Mouse (Mus musculus) mouse embryonic stem cell (cell line): ENCODE measurements around the gene Farp1.

ENCODE experiments used
- in situ Hi-C, 2 experiments: fragments of 300-500 bp; cut with MboI; formaldehyde crosslinking; loops; 1 replicate in 1 of 2; 3 replicates in 1 of 2; pipeline ENCODE4 v1.14.3; 2019 to 2020; ENCODE audit warnings: low sequenced_read_pairs in 2 of 2, low pct_unique_long_range_greater_than_20kb in 1 of 2, mixed read lengths in 1 of 2; ENCODE audit not compliant: unreplicated experiment in 1 of 2

Gene Farp1

DNA sequence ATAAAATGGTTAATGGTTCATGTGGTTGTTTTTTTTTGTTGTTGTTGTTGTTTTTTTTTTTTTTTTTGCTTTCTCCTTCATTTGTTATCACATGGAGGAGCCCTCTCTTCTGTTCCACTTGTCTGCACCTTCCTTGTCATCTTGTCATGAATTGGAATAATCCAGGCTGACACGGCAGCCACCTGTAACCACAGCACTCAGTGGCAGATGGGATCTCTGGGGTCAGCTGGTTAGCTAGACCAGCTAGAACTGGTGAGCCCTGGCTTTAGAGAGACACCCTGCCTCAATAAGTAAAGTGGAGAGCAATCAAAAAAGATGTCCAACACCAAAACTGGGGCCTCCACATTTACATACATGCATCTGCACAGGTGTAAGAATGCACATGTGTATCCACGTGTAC is 127.8 kb downstream of the Farp1 start:
- in situ Hi-C loops, result no loop called here

DNA sequence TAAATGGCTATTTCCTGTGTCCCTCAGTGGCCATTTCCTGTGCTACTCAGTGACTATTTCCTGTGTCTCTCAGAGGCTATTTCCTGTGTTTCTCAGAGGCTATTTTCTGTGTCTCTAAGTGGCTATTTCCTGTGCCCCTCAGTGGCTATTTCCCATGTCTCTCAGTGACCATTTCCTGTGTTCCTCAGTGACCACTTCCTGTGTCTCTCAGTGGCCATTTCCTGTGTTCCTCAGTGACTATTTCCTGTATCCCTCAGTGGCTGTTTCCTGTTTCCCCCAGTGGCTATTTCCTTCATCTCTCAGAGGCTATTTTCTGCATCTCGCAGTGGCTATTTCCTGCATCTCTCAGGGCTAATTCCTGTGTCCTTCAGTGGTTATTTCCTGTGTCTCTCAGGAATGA is 129.9 kb downstream of the Farp1 start:
- in situ Hi-C loops, result no loop called here

DNA sequence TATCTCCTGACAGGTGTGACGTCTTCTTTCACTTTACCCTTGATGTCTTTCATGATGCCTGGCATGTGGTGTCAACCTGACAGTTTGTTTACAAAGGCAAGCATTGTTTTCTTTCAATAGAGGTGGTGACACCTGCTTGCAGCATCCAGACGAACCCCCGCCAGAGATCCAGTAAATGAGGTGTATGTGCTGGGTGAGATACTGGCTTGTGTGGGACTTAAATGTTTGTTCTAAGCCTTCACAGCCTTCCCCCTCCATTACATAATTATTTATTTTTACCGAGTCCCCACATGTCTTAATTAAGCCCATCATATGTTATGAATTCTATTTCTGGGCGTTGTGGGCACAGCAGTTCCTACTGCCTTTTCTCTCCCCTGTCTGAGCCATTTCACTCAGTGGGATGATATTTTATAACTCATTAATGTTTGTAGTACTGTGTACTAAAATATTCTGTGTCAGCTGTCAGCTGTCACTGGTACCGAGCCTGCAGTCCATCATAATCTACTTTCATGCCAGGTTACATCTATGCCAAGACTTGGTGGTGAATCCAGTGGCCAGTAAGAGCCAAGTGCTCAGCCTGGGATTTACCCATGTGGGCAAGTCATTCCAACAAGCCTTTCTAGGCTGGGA is 130.5 kb downstream of the Farp1 start:
- in situ Hi-C loops, result no loop called here

DNA sequence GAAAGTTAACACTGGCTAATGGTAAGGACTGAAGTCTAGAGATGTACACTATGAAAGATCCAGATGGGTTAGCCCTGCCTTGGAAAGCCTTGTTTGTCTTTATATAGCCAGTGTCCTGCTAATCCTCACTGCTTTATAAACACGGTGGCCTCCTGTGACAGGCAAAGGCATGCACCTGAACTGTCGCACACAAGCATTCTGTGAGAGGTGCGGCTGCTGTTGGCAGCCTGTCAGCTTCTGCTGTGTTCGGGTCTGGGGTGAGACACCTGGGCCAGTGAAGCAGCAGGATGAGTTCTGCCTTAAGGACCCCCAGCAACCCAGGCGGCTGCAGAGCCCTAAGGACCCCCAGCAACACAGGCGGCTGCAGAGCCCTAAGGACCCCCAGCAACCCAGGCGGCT is 131.0 kb downstream of the Farp1 start:
- in situ Hi-C loops, result no loop called here

DNA sequence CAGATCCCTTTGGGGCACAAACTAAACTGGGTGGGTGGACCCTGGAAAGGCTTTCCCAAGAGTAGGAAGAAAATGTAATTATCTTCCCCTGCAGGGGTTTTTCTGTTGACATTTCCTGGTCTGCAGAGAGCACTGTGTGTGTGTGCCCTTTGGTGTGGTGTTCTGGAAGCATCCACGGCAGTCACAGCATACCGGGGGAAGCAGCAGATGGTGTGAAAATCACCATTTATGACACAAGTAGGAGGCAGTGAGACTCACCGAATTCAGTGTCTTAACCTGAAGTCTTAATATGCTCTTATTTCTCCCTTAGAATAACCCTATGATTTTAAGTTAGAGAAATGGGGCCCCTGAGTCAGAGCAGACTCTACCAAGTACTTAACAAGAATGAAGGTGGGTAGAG is 133.7 kb downstream of the Farp1 start:
- in situ Hi-C loops, result no loop called here

DNA sequence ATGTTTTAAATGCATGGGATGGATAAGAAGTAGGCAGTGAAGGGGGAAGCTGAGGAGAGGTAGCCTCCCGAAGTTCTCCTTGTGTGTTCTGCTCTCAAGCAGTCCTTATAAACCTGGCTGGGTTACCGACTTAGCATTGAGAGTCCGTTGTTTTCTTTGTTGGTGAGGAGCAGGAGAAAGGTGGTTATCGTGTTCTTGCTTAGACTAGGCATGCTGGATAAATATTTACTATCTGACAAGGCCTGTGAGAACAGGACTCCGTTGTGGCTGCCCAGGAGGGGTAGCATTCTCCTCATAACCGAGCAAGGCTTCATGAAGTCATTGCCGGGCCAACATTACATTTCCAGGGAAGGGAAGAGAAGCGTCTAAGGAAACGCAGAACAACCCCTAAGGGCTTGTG is 135.3 kb downstream of the Farp1 start:
- in situ Hi-C loops, result no loop called here

DNA sequence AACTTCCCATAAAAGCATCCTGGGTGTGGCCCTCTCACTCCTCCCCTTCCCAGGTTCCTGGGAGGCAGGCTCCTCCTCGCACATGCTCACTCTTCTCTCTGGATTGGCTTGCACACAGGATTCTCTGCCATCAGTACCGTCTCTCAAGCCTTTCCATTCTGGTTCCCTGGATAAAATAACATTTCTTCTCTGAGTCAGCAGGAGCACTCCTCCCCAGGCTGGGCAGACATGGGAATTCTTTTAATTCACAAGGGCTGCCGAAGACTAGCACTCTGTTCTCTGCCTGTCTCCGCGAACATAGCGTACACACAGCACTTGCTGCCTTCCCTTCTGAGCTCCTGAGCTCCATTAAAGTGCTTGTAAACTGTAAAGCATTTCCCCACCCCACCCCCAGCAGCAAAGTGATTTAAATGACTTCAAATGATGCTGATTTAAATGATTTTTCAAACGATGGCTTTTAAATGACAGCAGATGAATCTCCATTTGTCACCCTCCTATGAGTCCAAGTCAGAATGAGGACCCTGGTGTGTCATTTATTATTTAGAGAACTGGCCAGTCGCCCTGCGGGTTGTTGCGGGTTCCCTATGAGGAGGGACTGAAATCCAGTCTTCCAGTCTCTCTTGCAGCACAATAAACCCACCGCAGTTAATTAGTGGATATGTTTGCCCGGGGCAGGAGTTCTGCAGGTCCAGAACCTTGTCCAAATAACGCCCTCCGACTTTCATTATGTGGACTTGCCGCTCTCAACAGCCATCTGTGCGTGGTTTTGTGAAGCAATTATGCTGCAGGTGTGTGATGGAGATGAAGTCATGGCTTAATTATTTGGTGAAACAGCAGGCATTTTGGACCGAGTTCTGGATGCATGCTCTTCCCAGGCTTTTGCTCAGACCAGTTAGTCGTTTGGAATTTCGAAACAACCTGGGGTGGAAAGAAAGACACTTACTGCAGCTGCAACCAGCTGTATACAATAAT is 137.4 kb downstream of the Farp1 start:
- in situ Hi-C loops, result no loop called here

DNA sequence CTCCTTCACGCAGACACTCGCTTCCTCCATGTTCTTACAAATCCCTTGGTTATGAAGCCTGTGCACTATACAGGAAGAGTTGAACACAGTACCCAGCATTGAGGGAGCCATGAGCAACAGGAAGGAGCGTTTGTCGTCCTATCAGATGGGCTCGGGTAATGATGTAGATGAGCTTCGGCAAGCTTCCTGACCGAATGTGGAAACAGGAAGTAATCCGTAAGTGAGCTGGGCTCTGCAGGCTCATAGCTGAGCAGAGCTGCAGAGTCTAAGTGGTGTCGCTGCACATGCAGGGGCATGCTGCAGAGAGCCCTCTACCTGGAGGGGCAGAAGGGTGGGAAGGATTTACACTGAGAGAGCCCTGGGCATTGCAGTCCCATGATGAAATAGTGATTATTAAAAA is 140.4 kb downstream of the Farp1 start:
- in situ Hi-C loops, result loop anchor here in 1 of 2 experiments (25.0 kb wide), 1 partner anchor 163 kb away; no protein-coding TSS in a partner anchor

DNA sequence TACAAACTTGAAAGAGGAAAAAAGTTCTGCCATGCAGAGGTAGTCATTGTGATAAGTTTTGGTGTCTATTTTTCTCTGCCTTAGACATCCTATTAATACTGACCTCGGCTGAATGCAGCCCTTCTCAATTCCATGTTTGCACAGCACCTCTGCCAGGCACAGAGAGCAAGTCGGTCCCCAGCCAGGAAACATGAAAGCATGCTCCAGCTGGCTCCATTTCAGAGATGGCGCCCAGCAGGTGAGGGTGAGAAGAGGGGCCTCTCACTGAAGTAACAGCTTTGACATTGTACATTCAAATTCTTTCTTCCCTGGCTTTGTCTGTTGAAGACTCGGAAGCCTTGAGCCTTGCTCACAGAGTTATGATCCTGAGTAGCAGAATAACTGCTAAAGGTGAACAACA is 140.9 kb downstream of the Farp1 start:
- in situ Hi-C loops, result loop anchor here in 1 of 2 experiments (25.0 kb wide), 1 partner anchor 164 kb away; no protein-coding TSS in a partner anchor

DNA sequence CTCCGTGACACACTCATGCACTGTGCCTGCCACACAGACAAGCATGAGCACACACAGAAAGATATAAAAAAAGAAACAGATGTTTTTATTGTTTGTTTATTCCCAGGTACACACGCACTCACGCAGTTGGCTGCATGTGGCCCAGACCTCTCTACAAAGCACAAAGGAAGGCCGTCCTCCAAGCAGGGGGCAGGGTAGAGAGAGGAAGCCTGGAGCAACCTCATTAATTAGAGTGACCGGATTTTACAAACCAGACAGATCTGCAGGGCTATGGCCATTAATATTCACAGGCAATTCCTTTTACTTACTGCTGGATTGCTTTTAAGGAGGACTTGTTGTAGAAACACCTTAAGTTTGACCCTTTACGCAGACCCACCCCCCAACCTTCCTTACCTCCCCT is 142.9 kb downstream of the Farp1 start:
- in situ Hi-C loops, result loop anchor here in 1 of 2 experiments (25.0 kb wide), 1 partner anchor 166 kb away; no protein-coding TSS in a partner anchor

DNA sequence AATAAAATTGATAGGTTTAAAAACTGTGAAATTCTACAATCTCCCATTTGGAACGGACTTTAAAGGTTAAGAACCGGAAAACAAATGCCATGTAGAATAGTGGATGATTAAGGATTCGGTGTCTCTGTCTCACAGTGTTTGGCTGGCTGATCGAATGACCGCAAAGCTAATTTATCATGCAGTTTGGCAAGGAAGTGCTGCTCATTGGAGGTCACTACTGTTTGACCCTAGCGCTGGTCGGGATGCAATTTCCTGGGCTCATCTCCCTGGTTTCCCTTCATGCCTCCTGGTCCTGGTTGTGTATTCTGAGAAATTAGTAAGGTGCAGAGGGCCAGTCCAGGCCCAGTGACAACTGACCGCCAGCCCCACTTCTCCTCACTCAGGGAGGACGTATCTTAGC is 145.6 kb downstream of the Farp1 start:
- in situ Hi-C loops, result loop anchor here in 1 of 2 experiments (25.0 kb wide), 1 partner anchor 168 kb away; no protein-coding TSS in a partner anchor

DNA sequence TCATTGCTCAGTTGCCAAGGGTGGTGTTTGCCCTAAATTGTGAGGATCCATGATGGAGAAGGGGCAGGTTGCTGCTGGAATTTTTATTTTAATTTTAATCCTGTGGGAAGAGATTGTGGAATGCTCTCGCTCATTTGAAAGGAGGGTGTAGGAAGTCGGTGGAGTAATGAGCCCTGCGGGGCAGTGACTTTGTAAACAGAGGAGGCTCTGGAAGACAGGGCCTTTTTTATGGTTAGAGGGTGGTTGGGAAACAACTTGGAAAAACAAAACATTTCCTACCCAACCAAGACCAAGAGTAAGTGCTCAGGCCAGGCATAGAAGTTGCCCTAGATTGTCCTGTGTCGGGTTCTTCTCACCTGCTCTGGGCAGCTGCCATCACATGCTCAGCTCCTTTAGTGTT is 146.8 kb downstream of the Farp1 start:
- in situ Hi-C loops, result loop anchor here in 1 of 2 experiments (25.0 kb wide), 1 partner anchor 169 kb away; no protein-coding TSS in a partner anchor

DNA sequence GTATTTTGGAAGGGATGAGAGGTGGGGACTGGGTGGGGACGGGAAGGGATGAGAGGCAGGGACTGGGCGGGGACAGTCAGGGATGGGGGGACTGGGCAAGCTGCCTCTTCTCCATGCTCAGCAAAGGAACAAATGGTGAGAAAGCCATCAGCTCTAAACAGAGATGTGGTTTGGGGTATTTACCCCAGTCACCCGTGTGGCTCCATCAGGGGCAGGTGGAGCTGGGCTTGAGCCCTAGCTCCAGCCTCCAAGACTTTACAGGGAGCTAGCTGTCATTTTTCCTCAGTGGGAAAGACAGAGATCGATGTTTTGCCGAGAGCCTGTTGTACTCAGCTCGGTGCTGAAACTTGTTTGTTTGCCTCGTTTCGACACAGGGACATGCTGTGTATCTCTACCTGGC is 148.0 kb downstream of the Farp1 start:
- in situ Hi-C loops, result loop anchor here in 1 of 2 experiments (25.0 kb wide), 1 partner anchor 171 kb away; no protein-coding TSS in a partner anchor

DNA sequence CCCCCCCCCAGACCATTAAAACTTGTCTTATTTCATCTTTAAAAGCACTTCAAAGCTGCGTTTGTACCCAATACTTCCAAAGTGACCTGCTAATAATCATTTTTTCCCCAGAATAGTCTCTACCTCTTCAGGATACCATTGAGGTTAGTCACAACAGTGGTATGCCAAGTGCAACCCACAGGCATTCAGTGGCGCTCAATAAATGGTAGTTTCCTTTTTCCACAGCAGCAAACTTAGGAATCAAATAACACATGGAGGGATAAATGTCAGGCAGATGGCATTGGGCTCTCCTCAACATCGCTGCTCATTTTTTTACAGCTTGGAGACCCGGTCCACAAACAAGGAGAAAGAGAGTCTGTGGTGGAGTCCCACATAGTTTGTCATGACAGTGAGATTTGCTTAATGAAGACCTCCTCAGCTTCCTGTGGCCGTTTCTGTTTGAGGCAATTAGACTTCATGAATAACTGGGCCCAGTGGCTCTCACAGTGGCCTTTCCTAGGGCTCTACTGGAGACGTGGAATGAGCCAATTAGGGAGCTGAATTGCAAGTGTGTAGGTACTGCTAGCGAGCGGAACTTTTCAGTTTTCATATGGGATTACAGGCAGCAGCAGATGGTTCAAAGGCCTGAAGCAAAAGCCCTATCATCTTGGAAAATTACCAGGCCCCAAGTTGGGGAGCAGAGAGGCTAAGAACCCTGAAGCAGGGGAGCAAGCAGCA is 148.6 kb downstream of the Farp1 start:
- in situ Hi-C loops, result loop anchor here in 1 of 2 experiments (25.0 kb wide), 1 partner anchor 171 kb away; no protein-coding TSS in a partner anchor

DNA sequence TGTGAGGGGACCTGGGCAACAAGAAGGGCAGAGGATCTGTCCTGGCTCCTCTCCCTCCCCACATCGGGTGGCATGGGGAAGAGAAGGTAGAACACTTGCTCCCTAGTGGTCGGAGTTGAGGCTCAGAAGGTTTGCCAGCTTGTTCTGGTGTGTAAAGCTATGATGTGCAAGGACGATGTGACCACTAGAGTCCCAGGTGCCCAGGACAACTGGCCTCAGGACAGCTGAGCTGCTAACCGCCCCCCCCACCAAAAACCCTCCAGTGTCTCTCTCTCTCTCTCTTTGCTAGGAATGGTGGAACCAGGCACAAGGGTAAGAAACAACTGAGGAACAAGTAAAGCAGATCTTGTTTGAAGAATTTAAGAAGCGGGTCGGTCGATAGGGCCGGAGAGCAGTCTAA is 149.4 kb downstream of the Farp1 start:
- in situ Hi-C loops, result loop anchor here in 1 of 2 experiments (25.0 kb wide), 1 partner anchor 172 kb away; no protein-coding TSS in a partner anchor

DNA sequence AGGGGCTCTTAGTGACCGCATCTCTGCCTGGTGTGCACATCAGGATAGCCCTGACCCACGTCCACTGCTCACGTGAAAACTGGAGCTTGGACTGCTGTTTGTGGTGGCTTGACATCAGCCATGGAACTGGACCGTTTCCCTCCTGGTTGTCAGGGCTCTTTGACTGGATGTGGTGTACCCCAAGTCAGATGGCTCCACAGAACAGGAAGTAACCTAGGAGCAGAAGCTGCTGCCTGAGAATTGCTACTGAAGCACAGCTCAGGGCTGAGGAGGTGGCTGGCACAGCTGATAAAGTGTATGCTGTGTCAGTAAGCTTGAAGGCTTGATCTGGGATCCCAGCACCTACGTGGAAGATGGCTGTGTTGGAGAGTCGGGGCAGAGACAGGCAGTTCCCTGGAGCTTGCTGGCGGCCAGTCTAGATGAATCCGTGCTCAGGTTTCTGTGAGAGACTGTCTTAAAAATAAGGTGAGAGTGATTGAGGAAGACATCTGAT is 151.4 kb downstream of the Farp1 start:
- in situ Hi-C loops, result loop anchor here in 1 of 2 experiments (25.0 kb wide), 1 partner anchor 174 kb away; no protein-coding TSS in a partner anchor

DNA sequence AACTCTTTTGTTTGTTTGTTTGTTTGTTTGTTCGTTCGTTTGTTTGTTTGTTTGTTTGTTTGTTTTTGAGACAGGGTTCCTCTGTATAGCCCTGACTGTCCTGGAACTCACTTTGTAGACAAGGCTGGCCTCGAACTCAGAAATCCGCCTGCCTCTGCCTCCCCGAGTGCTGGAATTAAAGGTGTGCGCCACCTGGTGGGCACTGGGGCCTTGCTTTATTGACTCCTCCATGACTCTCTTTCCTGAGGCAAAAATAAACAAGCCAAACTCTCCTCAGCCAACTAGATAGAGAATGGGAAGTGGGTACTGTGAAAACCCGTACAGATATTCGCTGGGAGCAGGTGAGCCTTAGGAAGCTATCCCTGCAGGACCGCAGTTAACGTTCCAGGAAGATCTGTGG is 154.8 kb downstream of the Farp1 start:
- in situ Hi-C loops, result loop anchor here in 1 of 2 experiments (25.0 kb wide), 1 partner anchor 178 kb away; no protein-coding TSS in a partner anchor

DNA sequence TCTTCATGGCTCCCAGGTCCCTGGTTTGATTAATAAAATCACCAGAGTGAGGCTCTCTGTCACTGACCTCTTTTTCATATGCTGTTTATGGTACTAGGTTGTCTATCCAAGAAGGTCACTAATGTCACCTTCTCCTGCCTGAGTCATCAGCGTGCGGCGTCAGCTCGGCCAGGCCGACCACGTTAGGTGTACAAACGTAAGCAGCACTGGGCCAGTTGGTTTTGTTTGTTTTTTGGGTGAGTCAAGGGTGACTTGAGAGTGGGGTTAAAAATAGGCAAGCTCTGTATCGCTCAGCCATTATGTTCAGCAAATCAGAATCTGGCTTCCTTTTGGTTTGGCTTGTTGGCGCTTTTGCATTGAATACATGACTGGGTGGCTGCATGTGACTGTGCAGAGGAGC is 155.4 kb downstream of the Farp1 start:
- in situ Hi-C loops, result loop anchor here in 1 of 2 experiments (25.0 kb wide), 1 partner anchor 178 kb away; no protein-coding TSS in a partner anchor
